Mouse (Mus musculus) c-Kit-positive CD71-positive TER-119-negative erythroid progenitor cells, embryonic 14.5 days (primary cell): ENCODE measurements around the gene Dlgap1.

Experiments used
- DNase-seq: peaks from one replicate; pipeline ENCODE4 v3.0.0-alpha.2; 2013; ENCODE audit warnings: low read depth

Gene Dlgap1

GRCm38 (mm10) chr17:70847086-70847485 lies 878.2 kb downstream of the Dlgap1 start:
- DNase-seq: peak; percentile 59

DNA sequence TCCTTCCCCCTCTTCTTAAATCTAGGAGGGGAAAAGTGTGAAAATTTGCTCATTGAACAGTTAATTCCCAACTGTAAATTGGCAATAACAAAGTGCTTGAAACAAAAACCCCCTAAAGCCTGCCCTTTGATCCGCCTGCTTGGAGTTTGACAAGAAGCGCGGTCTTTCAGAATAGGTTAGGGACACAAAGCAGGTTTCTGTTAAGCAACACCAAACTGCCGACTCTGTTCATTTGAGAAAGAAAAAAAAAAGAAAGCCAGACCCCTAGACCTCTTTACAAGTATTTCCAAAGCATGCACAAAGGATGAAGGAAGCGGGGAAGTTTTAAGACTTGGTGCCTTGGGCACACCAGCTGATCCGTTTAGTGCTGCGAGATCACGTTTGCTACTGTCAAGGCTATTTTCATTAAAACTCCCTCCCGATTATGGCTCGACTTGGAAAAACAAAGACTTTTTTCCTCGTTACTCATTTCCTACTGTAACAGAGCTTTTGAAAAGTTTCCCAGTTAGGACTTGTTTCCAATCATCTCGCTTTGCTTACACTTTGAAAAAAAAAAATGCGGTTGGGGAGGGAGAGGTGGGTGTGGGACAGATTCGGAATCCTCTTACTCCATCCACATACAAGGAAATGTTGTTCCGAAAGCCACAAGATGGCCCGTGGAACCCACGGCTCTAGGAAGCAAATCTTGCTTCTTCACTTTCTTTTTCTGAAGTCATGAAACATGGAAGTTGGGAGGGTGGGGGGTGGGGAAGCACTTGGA lies 879.1 kb downstream of the Dlgap1 start:
- DNase-seq: no peak

DNA sequence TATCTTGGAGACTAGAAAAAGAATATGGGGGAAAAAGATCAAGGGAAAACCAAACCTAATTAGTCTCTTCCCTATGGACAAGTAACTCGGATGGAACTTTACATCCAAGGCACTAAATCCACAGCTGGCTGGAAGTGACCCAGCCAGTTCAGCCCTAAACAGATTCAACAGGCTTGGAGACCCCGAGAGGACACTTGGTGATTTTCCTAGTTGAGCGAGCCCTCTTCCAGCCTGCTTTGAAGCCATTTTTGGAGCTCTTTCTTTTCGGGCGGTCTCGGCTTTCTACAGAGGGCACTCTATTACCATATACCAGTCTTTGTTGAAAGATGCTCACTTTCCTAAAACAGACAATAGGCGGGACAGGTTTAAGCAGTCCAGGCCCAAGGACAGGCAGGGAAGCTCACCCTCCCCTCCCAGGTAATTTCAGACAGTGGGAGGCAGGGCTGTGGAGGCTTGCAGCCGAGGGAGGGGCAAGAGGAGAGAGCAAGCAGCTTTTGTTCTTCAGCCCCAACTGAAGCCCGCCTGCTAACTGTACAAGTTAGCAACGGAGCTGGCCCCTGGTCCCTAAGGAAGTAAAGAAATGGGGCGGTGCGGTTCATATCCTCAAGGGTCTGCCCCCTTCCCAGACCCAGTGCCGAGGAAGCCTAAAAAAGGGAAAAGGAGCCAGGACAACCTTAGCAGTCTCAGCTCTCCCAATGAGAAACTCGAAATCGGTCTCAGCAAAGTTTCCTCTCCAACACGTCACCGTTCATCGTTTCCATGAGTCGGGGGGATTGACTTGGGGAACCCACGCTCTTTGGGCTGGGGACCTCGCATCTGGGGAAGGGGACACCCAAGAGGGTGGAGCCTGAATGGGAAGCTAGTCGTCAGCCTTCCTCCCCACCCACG lies 879.9 kb downstream of the Dlgap1 start:
- no peak for DNase-seq

DNA sequence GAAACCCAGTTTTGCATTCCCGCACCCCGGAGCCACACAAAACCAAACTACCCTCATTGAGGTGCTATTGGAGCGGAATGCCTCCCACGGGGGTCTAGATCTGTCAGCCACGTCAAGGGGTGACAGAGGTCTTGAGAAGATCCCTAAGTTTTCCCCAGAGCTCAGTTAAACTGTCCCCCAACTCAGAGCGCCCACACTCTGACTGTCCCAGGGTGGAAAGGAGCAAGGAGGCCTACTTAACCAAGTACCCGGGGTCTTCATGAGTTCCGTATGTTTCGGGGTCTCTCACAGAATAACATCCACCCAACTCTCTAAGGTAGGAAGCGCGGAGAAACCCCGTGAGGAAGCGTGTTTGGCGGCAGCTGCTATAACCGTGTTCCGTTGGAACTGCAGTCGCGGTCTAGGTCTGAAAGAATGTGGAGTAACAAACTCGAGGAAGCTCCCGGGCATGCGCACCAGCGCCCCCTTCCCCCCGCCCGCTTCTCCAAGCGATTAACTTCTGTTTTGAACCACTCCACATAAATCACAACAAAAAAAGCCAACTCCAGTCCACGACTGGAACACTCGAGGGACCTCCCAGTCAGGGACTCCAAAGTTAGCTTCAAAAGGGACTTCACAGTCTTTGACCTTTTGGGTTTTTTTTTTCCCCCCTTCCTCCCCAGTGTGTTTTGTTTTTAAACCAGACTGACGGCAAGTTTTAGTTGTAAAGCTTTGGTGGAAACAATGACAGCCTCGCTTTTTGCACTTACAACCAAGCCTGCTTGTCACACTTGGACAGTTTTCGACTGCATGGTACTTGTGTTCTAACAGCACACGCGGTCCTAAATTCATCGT lies 880.7 kb downstream of the Dlgap1 start:
- peak; percentile 66 for DNase-seq

DNA sequence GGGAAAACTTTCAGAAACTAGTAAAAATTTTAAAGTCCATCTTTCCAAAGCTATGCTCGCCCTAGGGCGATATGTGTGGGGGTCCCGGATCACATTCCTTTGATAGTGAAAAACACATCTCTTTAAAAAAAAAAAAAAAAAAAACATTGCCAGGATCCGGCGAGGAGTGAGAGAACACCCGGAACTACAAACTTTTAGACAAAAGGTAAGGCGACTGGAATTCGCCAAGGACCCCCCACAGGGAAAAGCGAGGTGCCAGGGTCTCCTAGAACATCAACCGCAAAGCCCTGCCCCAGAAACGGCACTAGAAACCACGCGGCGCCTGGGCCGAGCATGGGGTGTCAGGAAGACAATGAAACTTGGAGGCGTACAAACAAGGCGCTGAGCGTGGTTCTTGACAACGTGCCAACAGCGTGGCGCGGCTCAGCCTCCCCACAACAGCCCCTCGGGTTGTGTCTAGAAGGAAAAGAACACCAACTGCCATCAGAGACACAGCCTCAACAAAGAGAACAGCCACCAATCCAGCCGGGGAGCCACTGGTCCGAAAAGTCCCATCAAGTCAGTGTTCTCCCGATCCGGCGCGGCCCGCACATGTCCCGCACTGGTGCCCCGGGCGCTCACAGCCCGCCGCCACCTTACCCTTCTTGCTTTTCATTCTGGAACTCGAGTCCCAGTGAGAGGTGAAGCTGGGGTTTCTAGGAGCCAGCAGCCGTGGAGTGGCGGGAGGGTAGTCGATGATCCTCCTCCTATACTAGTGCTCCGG lies 881.5 kb downstream of the Dlgap1 start:
- DNase-seq: peak; percentile 42

GRCm38 (mm10) chr17:70850996-70851991 lies 882.4 kb downstream of the Dlgap1 start:
- DNase-seq: peak; percentile 43

- DNase-seq: peak; percentile 35
Measured at GRCm38 (mm10) chr17:70852011-70852685, 883.3 kb downstream of the Dlgap1 start.

DNA sequence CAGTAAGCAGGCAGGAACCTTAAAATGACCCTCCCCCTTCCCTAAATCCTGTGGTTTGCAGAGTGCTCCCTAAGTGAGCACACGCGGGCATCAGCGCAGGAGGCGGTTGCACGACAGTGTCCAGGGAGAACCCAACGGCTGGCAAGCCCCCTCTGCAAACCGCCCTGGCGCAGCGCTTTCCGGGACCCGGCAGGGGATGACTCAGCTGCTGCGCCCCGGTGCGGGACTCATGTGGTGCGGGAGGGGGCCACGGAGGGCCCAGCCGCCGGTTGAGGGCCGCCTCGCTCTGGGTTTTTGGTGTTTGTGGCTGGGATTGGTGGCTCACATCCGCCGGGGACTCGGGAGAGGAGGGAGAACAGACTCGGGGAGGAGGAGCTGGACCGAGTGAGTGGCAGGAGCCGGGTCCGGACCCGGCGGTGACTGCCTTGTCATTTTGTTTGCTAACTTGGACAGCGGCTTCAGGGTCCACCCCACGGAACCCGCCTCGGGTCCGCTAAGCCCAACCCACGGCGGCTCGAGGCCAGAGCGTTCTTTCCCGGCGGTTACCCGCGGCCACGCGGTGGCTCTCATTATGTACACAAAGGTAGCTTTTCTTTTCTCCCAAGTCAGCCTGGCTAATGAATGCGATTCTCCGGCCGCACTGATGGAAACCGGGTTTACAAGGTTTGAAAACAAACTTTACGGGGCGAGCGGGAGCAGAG lies 884.0 kb downstream of the Dlgap1 start:
- DNase-seq: peak; percentile 27

- DNase-seq: no peak
Measured at GRCm38 (mm10) chr17:70853436-70853905, 884.6 kb downstream of the Dlgap1 start, which contains the start of gene Tgif1. Tgif1 (minus strand) TSS chr17:70853546.

DNA sequence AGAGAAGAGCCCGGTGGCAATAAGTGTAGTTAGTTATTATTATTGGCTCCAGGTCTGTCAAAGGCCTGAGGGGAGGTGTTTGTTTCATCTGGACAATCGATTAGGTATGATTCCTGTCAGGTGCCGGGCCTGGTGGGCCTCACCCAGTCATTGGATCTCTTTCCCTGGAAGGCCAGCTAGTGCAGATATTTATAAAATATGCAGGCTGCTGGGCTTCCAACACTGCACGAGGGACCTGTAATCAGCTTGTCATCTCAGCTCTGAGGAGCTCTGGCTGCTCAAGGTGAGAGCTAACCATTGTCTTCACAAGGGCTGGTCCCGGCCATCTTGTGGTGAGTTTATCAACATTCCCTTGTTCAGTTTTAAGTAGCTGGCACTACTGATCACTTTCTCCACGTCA lies 885.1 kb downstream of the Dlgap1 start:
- DNase-seq: no peak

DNA sequence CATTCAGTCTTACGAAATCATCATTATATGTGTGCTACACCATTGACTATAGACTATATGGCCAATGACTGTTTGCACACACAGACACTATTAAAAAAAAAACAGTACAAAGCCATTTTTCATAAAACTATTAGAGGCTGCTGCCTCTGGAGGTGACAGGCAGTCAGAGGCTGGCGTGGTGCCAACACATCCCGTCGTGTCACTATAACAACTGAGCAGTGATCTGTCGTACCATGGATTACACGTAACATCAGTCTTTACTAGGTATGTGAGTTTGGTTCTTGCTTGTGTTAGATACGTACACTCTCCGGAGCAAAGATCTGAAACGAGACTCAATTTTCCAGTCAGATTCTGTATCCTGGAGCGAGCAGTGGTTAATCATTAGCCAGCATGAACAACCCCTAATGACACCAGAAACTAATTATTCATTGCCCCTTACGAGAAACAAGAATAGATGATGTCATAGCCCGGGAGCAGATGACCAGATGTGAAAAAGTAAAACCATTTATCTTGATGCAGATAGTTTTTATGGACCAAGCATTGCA lies 888.1 kb downstream of the Dlgap1 start:
- DNase-seq: no peak

GRCm38 (mm10) chr17:70858814-70859213 lies 889.9 kb downstream of the Dlgap1 start:
- no peak for DNase-seq

DNA sequence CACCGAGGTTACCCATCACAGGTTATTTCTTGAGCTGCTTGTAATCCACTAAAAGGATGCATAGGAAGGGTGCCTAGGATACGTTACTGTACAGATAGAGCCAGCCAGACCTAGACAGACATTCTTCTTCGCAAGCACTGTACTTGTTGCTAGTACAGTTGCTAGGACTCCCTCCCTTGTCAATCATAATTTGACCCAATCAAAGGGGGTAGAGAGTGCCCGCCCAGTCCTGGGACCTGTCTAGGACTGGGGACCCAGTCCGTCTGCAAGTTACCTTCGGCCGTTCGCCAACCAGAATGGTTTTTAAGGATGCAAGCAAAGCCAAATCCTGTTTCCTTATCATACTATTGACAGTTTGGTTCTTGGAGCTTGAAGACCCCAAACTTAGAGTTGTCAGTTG lies 895.2 kb downstream of the Dlgap1 start:
- no peak for DNase-seq

DNA sequence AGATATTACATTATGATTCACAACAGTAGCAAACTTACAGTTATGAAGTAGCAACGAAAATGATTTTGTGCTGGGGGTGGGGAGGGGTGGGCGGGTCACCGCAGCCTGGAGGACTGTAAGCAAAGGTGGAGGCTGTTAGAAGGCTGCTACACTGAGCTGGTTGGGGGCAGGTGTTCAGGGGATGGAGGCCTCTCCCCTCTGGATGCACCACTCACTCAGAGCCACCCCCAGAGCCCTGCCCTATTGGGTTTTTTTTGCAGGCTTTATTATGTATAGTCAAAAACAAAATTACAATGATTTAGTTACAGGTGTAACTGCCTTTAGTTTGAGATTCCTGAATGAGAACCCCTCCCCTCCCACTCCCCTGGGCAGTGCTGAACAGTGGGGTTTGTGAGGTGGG lies 895.8 kb downstream of the Dlgap1 start:
- DNase-seq: no peak

DNA sequence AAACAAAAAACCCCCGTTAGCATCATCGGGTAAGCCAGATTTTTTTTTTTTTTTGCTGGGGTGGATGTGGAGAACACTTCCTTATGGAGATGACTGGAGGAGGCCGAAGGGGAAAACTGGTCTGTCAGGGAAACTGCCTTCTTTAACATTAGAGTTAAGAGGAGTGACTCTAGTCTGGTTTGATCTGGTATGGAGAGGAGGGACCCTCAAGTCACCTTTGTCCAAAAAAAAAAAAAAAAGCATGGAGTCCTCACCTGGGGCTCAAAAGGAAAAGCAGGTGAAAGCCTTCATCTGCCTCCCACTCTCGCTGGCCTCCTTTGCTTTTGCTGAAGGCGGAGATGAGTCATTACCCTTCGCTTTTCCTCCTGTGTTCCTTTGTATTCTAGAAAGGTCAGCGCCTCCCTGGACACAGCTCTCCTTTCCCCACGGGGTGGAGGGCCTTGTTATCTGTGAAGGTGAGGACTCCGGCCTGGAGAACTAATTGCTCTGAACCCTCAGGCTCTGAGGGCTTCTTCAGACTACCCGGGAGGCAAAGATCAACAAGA lies 896.3 kb downstream of the Dlgap1 start:
- DNase-seq: no peak

DNA sequence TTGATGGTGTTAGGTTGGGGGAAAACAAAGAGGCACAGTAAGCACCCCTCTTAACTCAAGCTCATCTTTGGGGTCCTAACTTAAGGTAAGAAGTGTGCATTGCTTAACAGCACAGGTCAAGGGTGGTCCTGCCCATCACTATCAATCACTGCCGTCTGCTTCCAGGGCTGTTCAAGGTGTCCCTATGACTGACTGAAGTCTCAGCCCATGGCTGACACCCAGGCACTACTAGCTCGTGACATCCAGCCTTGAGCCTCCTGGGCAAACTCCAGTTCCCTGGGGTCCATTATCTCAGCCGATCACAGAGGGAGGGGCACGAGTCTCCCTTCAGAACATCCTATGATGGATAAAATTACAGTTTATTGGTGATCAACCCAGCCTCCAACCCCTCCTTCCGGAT lies 897.2 kb downstream of the Dlgap1 start:
- DNase-seq: no peak

DNA sequence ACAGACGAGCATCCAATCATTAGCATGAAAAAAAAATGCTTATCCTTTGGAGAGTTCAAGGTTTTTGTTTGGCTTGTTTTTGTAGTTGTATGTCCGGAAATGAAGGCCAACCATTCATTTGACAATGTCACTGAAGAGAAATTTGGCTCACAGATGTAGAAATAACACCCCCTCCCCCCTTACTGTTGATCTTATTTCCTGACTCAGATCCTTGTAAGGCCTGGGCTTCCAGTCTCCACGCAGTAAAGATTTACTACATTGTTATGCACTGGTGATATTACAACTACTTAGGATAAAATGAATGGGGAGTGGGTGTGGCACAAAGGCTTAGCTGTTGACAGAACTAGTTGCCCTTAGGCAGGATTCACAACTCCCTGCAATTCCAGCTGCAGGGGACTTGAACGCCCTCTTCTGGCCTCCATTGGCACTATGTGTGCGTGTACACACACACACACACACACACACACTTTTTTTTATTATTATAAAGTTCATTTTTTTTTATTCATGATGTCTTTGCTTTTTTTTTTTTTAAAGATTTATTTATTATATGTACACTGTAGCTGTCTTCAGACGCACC lies 897.8 kb downstream of the Dlgap1 start:
- no peak for DNase-seq
